Mouse (Mus musculus) liver, postnatal 0 days (tissue): ENCODE measurements around the gene Ubr4. TPM values are rescaled to one million over a fixed set of nuclear protein-coding genes. Genes with fewer than 3 reads are reported as not detected.
A peak's percentile ranks its signal among the peaks of the same experiment; 100 is the strongest.

Experiments used
- ATAC-seq: fragments of 200-750 bp; cut with Nextera tagmentation; 2 replicates; pipeline ENCODE4 v1.8.0; 2017; ENCODE audit warnings: mild to moderate bottlenecking, moderate library complexity
- DNase-seq: peaks from one replicate; pipeline ENCODE4 v3.0.0-alpha.2; 2016
- H3K27ac ChIP-seq: fragments of 300-500 bp; sonication (generic); 2 replicates; pipeline ENCODE4 v1.5.1; 2014; ENCODE audit warnings: antibody characterized with exemption, moderate library complexity, mild to moderate bottlenecking, low read depth
- H3K27me3 ChIP-seq: fragments of 300-500 bp; sonication (generic); 2 replicates; pipeline ENCODE4 v1.6.1; 2014; ENCODE audit warnings: low read length, control low read depth, mixed read lengths; ENCODE audit not compliant: insufficient read depth
- H3K36me3 ChIP-seq: fragments of 300-500 bp; sonication (generic); replicated peaks from 2 replicates; pipeline ENCODE4 v1.6.1; 2014; ENCODE audit warnings: mild to moderate bottlenecking, control low read depth, low read length, moderate library complexity, mixed read lengths; ENCODE audit not compliant: insufficient read depth
- H3K4me1 ChIP-seq: fragments of 300-500 bp; sonication (generic); 2 replicates; pipeline ENCODE4 v1.6.1; 2014; ENCODE audit warnings: antibody characterized with exemption, mild to moderate bottlenecking, control low read depth; ENCODE audit not compliant: insufficient read depth
- H3K4me2 ChIP-seq: fragments of 300-500 bp; sonication (generic); 2 replicates; pipeline ENCODE4 v1.6.1; 2014; ENCODE audit warnings: low read depth, mild to moderate bottlenecking, low read length, moderate library complexity, mixed read lengths
- H3K4me3 ChIP-seq: fragments of 300-500 bp; sonication (generic); 2 replicates; pipeline ENCODE4 v1.5.1; 2014; ENCODE audit warnings: low read depth, low read length
- H3K9ac ChIP-seq: fragments of 300-500 bp; sonication (generic); replicated peaks from 2 replicates; pipeline ENCODE4 v1.6.1; 2014; ENCODE audit warnings: mild to moderate bottlenecking, moderate library complexity
- H3K9me3 ChIP-seq: fragments of 300-500 bp; sonication (generic); 2 replicates; pipeline ENCODE4 v1.6.1; 2016; ENCODE audit warnings: mild to moderate bottlenecking, control low read depth, low read length, mixed read lengths
- CTCF ChIP-seq: sonication (generic); IDR thresholded peaks from 2 replicates; pipeline ENCODE4 v1.5.1; 2016; ENCODE audit warnings: antibody characterized with exemption, low read depth
- EP300 ChIP-seq: IDR thresholded peaks from 2 replicates; pipeline ENCODE4 v1.6.1; 2016; ENCODE audit warnings: antibody characterized with exemption, low read depth, mild to moderate bottlenecking
- WGBS: fragments of 180-500 bp; shearing (Covaris S2); extraction: QIAGEN DNeasy Blood & Tissue Kit; methylation state at CpG from one replicate; pipeline ENCODE4 v1.1.7; 2014; ENCODE audit not compliant: insufficient replicate concordance; 5-methylcytosine and 5-hydroxymethylcytosine counted together
- polyA plus RNA-seq: library from polyadenylated mRNA; unstranded; fragments of >200 nt; fragmentation: Nextera tagmentation; extraction: Ambion mirVana; gene quantifications from 2 replicates; pipeline ENCODE4 v1.2.1, GENCODE M21; 2015

Ubr4 gene
- polyA plus RNA-seq, 1 experiment from 2014 or later, result 24.7 TPM

DNA sequence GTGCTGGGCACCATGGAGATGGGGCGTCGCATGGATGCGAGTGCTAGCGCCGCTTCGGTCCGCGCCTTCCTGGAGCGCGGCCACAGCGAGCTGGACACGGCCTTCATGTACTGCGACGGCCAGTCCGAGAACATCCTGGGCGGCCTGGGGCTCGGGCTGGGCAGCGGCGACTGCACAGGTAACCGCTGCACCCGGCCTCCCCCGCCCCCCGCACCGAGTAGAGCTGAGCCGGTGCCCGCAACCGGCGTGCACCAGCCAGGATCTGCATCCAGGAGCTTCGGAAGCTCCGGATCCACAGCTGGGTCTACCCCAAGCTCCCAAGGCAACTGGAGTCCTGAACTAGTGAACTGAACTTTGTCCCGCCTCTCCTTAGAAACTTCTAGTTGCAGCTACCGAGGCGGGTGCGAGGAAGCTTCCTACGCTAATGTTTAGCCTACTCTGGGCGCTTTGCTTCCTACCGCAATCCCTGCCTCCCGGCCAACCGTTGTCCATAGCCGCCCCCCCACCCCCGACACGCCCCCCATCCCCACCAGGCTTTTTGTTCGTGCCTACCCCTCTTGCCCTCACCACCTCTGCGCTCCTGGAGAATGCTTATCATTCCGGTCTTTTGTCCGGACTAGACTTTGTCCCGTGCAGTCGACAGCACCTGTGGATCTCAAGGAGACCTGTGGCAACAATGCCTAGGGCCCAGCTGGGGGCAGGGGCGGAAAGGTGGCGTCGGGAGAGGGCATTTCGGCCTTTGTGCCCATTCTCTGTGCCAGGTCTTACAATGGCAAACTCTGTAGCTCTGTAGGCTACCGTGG lies 41.3 kb upstream of the Ubr4 start:
- no peaks in the 10 kb centered on the region for H3K9me3 ChIP-seq
- peak; percentile 51 for ATAC-seq
- peak overlapping the region; percentile 100 for H3K4me2 ChIP-seq
- H3K36me3 ChIP-seq, result peaks cover 14% of the 10 kb centered on the region
- peaks cover 28% of the 10 kb centered on the region for H3K4me1 ChIP-seq
- H3K9ac ChIP-seq, result peak overlapping the region; percentile 91
- no peak for TF ChIP-seq EP300
- TF ChIP-seq CTCF, result no peak
- peak overlapping the region; percentile 95 for H3K4me3 ChIP-seq
- no peaks in the 10 kb centered on the region for H3K27me3 ChIP-seq
- under 1% methylated on average over 51 of the region's 53 CpGs for WGBS
- DNase-seq, result no peak
- H3K27ac ChIP-seq, result peak overlapping the region; percentile 78

GRCm38 (mm10) chr4:139311707-139312106 lies 40.7 kb upstream of the Ubr4 start:
- ATAC-seq (peak; percentile 47), DNase-seq (peak; percentile 49)
- TF ChIP-seq EP300 (no peak), CTCF (no peak)
- Histone ChIP-seq H3K4me2 (peak overlapping the region; percentile 100), H3K9me3 (no peaks in the 10 kb centered on the region), H3K9ac (peak overlapping the region; percentile 91), H3K27ac (peak overlapping the region; percentile 78), H3K4me1 (peaks cover 28% of the 10 kb centered on the region), H3K27me3 (no peaks in the 10 kb centered on the region), H3K4me3 (peak overlapping the region; percentile 95), H3K36me3 (peaks cover 10% of the 10 kb centered on the region)
- 22% methylated on average over 14 of the region's 14 CpGs for WGBS

DNA sequence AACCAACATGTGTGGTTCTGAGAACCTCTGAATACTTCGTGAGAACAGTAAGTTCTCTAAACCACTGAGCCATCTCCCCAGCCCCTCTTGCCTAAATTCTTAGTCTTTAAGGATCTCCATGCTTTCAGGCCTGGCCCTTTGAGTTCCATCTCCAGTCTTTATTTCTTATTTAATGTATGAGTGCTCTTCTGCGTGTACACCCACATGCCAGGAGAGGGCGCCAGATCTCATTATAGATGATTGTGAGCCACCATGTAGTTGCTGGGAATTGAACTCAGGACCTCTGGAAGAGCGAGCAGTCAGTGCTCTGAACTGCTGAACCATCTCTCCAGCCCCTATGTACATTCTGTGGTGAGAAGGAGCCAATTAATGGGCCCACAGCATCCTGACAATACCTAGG lies 39.8 kb upstream of the Ubr4 start:
- TF ChIP-seq EP300 (no peak), CTCF (peak; percentile 72)
- no peak overlapping the region for H3K4me2 ChIP-seq

DNA sequence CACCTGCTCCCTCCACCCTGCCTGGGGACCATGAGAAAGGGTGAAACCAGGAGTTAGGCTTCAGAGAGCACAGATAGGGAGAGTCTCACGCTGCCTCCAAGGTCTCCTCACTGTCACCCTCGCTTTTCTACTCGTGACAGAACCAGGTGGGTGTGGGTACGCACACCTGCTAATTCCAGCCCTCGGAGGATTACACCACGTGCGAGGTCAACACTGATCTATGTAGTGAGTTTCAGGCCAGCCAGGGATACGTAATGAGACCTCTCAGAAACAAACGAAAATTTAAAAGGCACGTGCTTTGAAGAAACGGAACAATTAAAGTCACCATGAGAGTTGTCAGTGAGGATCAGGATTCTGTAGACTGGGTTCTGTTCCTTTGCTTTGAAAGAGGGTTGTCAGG lies 34.0 kb upstream of the Ubr4 start:
- no peak for TF ChIP-seq EP300
- no peak for TF ChIP-seq CTCF
- no peak for ATAC-seq
- H3K9ac ChIP-seq, result no peak overlapping the region

More for the DNA sequence above, 39.8 kb upstream of the Ubr4 start:
- Histone ChIP-seq H3K9me3 (no peaks in the 10 kb centered on the region), H3K27me3 (no peaks in the 10 kb centered on the region), H3K36me3 (peaks cover 15% of the 10 kb centered on the region), H3K4me3 (no peak overlapping the region), H3K4me1 (peaks cover 28% of the 10 kb centered on the region), H3K9ac (no peak overlapping the region), H3K27ac (no peak overlapping the region)
- DNase-seq (peak; percentile 68), ATAC-seq (no peak)
- 54% methylated on average over 4 of the region's 4 CpGs for WGBS

DNA sequence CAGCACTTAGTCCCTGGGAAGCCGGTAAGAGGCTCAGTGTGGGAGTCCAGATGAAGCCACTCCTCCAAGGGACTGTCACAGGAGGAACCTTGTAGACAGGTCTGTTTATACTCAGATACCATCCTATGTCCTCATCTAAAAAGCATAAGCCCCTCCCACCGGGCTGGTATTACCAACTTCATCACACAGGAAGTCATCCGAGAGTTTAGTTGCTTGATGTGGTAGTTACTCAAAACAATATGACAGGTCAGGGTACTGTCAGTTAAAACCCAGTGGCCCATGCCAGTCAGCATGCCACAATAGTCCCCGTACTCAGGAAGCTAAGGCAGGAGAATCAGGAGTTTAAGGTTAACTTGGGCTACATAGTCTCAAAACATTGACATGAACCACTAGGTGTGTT lies 32.7 kb upstream of the Ubr4 start:
- WGBS, result 83% methylated on average over 4 of the region's 4 CpGs
- H3K4me2 ChIP-seq, result no peak overlapping the region
- ATAC-seq, result no peak

More for the DNA sequence above, 34.0 kb upstream of the Ubr4 start:
- no peaks in the 10 kb centered on the region for H3K27me3 ChIP-seq
- H3K4me1 ChIP-seq, result no peaks in the 10 kb centered on the region
- H3K4me2 ChIP-seq, result no peak overlapping the region
- no peak overlapping the region for H3K27ac ChIP-seq
- H3K36me3 ChIP-seq, result peaks cover 18% of the 10 kb centered on the region
- H3K9me3 ChIP-seq, result no peaks in the 10 kb centered on the region
- DNase-seq, result no peak
- 86% methylated on average over 11 of the region's 11 CpGs for WGBS
- H3K4me3 ChIP-seq, result no peak overlapping the region

DNA sequence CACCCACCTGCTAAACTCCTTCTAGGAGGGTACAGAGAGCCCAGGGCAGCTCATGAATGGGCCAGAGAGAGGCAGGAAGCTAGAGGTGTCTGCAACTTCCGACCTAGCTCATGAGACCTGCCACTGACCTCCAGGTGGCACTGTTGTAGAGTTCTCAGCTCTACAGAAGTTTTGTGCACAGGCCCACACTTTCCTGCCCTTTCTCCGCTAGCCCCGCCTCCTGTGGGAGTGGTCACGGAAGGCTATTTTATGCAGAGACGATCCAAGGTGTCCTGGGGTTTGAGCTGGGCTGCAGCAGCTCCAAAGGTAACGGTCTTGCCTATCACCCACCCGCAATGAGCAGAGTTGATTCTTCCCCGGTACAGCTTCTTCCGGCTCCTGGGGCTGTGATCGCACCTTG lies 21.8 kb upstream of the Ubr4 start:
- ATAC-seq, result peak; percentile 81
- peak overlapping the region; percentile 50 for H3K9ac ChIP-seq
- H3K36me3 ChIP-seq, result no peaks in the 10 kb centered on the region
- no peaks in the 10 kb centered on the region for H3K9me3 ChIP-seq
- peak overlapping the region; percentile 46 for H3K4me3 ChIP-seq
- no peaks in the 10 kb centered on the region for H3K27me3 ChIP-seq
- H3K4me2 ChIP-seq, result peak overlapping the region; percentile 75
- DNase-seq, result peak; percentile 95
- WGBS, result 3% methylated on average over 10 of the region's 10 CpGs
- H3K4me1 ChIP-seq, result peaks cover 12% of the 10 kb centered on the region
- H3K27ac ChIP-seq, result no peak overlapping the region
- TF ChIP-seq CTCF, result peak; percentile 93
- no peak for TF ChIP-seq EP300

More for the DNA sequence above, 32.7 kb upstream of the Ubr4 start:
- Histone ChIP-seq H3K4me1 (no peaks in the 10 kb centered on the region), H3K9ac (no peak overlapping the region), H3K36me3 (peaks cover 15% of the 10 kb centered on the region), H3K9me3 (no peaks in the 10 kb centered on the region), H3K27ac (no peak overlapping the region), H3K4me3 (no peak overlapping the region), H3K27me3 (no peaks in the 10 kb centered on the region)
- peak; percentile 10 for DNase-seq
- TF ChIP-seq CTCF (no peak), EP300 (no peak)
